34 mouse cellular contexts compared by ENCODE assay signal in genomic region chr8:111653524-111653923, GRCm38 (mm10). TPM values are rescaled to one million over a fixed set of nuclear protein-coding genes. Genes with fewer than 3 reads are reported as not detected.
"Had no signal": no experiment of that assay in that cellular context is flagged by ENCODE, and none has a peak within 500 bp of the region (broad histone marks: within the 10 kb centered on the region; RNA-seq: fewer than 3 reads in every experiment).

No protein-coding gene starts in this region.

- H3K4me3 ChIP-seq: heart, adult 2 months; heart, embryonic 10.5 days; heart, embryonic 12.5 days; heart, embryonic 13.5 days; heart, embryonic 15.5 days; hindbrain, embryonic 10.5 days; hindbrain, embryonic 12.5 days; hindbrain, embryonic 13.5 days; hindbrain, embryonic 15.5 days; layer of hippocampus, adult 2 months; left cerebral cortex, adult 2 months had no signal

- H3K9ac ChIP-seq: heart, embryonic 12.5 days; heart, embryonic 13.5 days; heart, embryonic 15.5 days; hindbrain, embryonic 12.5 days; hindbrain, embryonic 13.5 days; hindbrain, embryonic 14.5 days; hindbrain, embryonic 15.5 days had no signal

- ATAC-seq: hindbrain, embryonic 16.5 days; hindbrain, postnatal 0 days; inflammation-experienced regulatory T-cells, adult 6 months; intestine, embryonic 16.5 days had no signal

- H3K9me3 ChIP-seq: heart, embryonic 10.5 days; heart, embryonic 12.5 days; heart, embryonic 13.5 days; heart, embryonic 15.5 days; hindbrain, embryonic 12.5 days; hindbrain, embryonic 13.5 days; hindbrain, embryonic 15.5 days had no signal

- DNase-seq: heart, adult 18-20 months; heart, adult 2 months; heart, postnatal 10 days; heart, postnatal 14 days; heart, postnatal 36 days; heart, postnatal 4 days; kidney, adult 11 months; kidney, adult 18-20 months; kidney, postnatal 10 days; kidney, postnatal 14 days; kidney, postnatal 4 days; layer of hippocampus, adult 9-11 months; layer of hippocampus, postnatal 36 days had no signal

- H3K36me3 ChIP-seq: heart, embryonic 10.5 days; heart, embryonic 13.5 days; heart, embryonic 15.5 days; hindbrain, embryonic 15.5 days had no signal

- H3K27ac ChIP-seq: heart, adult 2 months; heart, embryonic 10.5 days; heart, embryonic 13.5 days; heart, embryonic 15.5 days; hindbrain, embryonic 10.5 days; hindbrain, embryonic 12.5 days; hindbrain, embryonic 13.5 days; hindbrain, embryonic 14.5 days; hindbrain, embryonic 15.5 days; hindbrain, postnatal 0 days; kidney, postnatal 0 days; layer of hippocampus, adult 2 months; left cerebral cortex, adult 2 months had no signal

- H3K4me2 ChIP-seq: heart, embryonic 11.5 days; heart, embryonic 12.5 days; heart, embryonic 13.5 days; heart, embryonic 15.5 days; hindbrain, embryonic 12.5 days; hindbrain, embryonic 13.5 days; hindbrain, embryonic 14.5 days; hindbrain, embryonic 15.5 days had no signal

- H3K27me3 ChIP-seq: heart, embryonic 12.5 days; heart, embryonic 13.5 days; heart, embryonic 15.5 days; hindbrain, embryonic 12.5 days; hindbrain, embryonic 13.5 days; hindbrain, embryonic 15.5 days had no signal

RNA-seq across cellular contexts. Expression of gene Ctrb1, which starts 37.3 kb away (rescaled TPM):
- polyA plus RNA-seq: heart, embryonic 10.5 days; heart, embryonic 11.5 days; heart, embryonic 12.5 days; heart, embryonic 13.5 days; heart, embryonic 14.5 days; heart, postnatal 0 days; hindbrain, embryonic 10.5 days; hindbrain, embryonic 11.5 days; hindbrain, embryonic 12.5 days; hindbrain, embryonic 13.5 days; hindbrain, embryonic 14.5 days; hindbrain, embryonic 16.5 days; hindbrain, postnatal 0 days; inflammation-experienced regulatory T-cells, adult 6 months; kidney, embryonic 14.5 days; kidney, postnatal 0 days had no signal
